In genomic region chr7:81455155-81455651, GRCm38 (mm10) we compare ENCODE assay signal across 8 mouse cellular contexts. TPM values are rescaled to one million over a fixed set of nuclear protein-coding genes. Genes with fewer than 3 reads are reported as not detected.
A peak's percentile ranks its signal among the peaks of the same experiment; 100 is the strongest.
DNase-seq lines count a peak whose midpoint lies in the region; ATAC-seq lines count a peak whose summit lies in the region.

Cpeb1 (minus strand) TSS chr7:81455465.

- H3K9ac ChIP-seq in hindbrain, embryonic 14.5 days = peak within 1 kb of the TSS; percentile 60

- H3K4me2 ChIP-seq in hindbrain, embryonic 14.5 days (replicated peaks) = peak within 1 kb of the TSS; percentile 95

- H3K4me3 ChIP-seq in hindbrain, embryonic 14.5 days (replicated peaks; ENCODE audit: low read length) = peak within 1 kb of the TSS; percentile 59

- peaks cover 78% of the 10 kb centered on the region for H3K27me3 ChIP-seq in hindbrain, embryonic 14.5 days (ENCODE audit: control insufficient read depth, insufficient read depth, low read length)

- no peaks in the 10 kb centered on the region for H3K9me3 ChIP-seq in hindbrain, embryonic 14.5 days (ENCODE audit: control insufficient read depth, low read length)

- peak; percentile 79 for DNase-seq in ZHBTc4 (ENCODE audit: low read depth, low spot score)
- DNase-seq in cerebellum, adult 9-11 months = peak; percentile 57
- DNase-seq in frontal cortex, postnatal 36 days (ENCODE audit: low spot score in 2 of 2) = peak; percentile 79 to 80
- peak; percentile 68 for DNase-seq in hindbrain, embryonic 14.5 days (ENCODE audit: low spot score)
- DNase-seq in layer of hippocampus, postnatal 36 days = peak; percentile 76 to 79
- peak; percentile 50 for DNase-seq in lung, postnatal 25 days (ENCODE audit: low spot score)
- peak; percentile 78 for DNase-seq in right cerebral cortex, postnatal 25 days
- no peak for DNase-seq in thymus, postnatal 14 days

- no peak within 1 kb of the TSS for H3K27ac ChIP-seq in hindbrain, embryonic 14.5 days

- peak; percentile 55; the same call in 1 of the 2 replicates for ATAC-seq in hindbrain, embryonic 14.5 days (ENCODE audit: low FRiP score)

- peaks cover 16% of the 10 kb centered on the region for H3K4me1 ChIP-seq in hindbrain, embryonic 14.5 days (replicated peaks; ENCODE audit: control insufficient read depth, insufficient read depth, low read length)

- peaks cover 3% of the 10 kb centered on the region; the same call in 1 of the 2 replicates for H3K36me3 ChIP-seq in hindbrain, embryonic 14.5 days (replicated peaks; ENCODE audit: control insufficient read depth, insufficient read depth)

- under 1% methylated on average over 28 of the region's 28 CpGs for WGBS in hindbrain, embryonic 14.5 days

RNA-seq across cellular contexts. Expression of gene Cpeb1, which starts in this region (rescaled TPM):
- polyA plus RNA-seq in hindbrain, embryonic 14.5 days (2014; fragmentation: Nextera tagmentation; extraction: Ambion mirVana) = 5.9 and 6.2 TPM in 2 replicates
- 100 to 1,000 TPM; 108 to 115 TPM for total RNA-seq in layer of hippocampus, postnatal 36 days (2021)
